Mouse (Mus musculus) small intestine, adult 2 months (tissue): ENCODE data around the gene Snd1.

Source experiments
- CTCF ChIP-seq: fragments of 200-500 bp; IDR thresholded peaks from 2 replicates; pipeline ENCODE4 v1.5.1; 2012; ENCODE audit warnings: low read depth, mild to moderate bottlenecking, control low read depth, inconsistent platforms, low read length, moderate library complexity, mixed read lengths; ENCODE audit not compliant: insufficient replicate concordance, insufficient read length; ENCODE audit errors: extremely low read depth
- POLR2A ChIP-seq: fragments of 200-500 bp; IDR thresholded peaks from 2 replicates; pipeline ENCODE4 v1.6.1; 2012; ENCODE audit warnings: low read depth, mild to moderate bottlenecking, control low read depth, inconsistent platforms, low read length, moderate library complexity

- TF ChIP-seq POLR2A (no peak), CTCF (no peak)
Observed at GRCm38 (mm10) chr6:28891480-28891879, 416.5 kb downstream of the Snd1 start.
